Mouse (Mus musculus): Measurements from ENCODE around the gene Tpmt.

GRCm38 (mm10) chr13:47020798-47021197 lies 23.7 kb downstream of the Tpmt start:
- TF ChIP-seq CTCF (IDR thresholded peaks at IDR 0.05; ENCODE audit: low read depth) (no peak), EP300 (IDR thresholded peaks at IDR 0.05; ENCODE audit: low read depth) (no peak)

All from liver, postnatal 0 days (tissue).